Mouse (Mus musculus) MEL (cell line): ENCODE results near the gene Kctd17. TPM values are rescaled to one million over a fixed set of nuclear protein-coding genes. Genes with fewer than 3 reads are reported as not detected.

Source experiments
- DNase-seq: peaks from one replicate; pipeline ENCODE4 v3.0.0; 2011; ENCODE audit warnings: low read depth, low spot score
- H3K27ac ChIP-seq: 2 replicates; pipeline ENCODE4 v1.5.1; 2012; ENCODE audit warnings: low read depth, mild to moderate bottlenecking, control low read depth, low read length, moderate library complexity; ENCODE audit not compliant: control insufficient read depth
- H3K27me3 ChIP-seq, 2 experiments: fragments of 150-350 bp in 1 of 2; sonication (generic) in 1 of 2; 2 replicates each; pipeline ENCODE4 v1.6.1; 2012; ENCODE audit warnings: low read length in 2 of 2, mild to moderate bottlenecking in 2 of 2, improper control_type of control experiment in 1 of 2, moderate library complexity in 1 of 2; ENCODE audit not compliant: insufficient read depth in 2 of 2, control insufficient read depth in 1 of 2
- H3K36me3 ChIP-seq, 2 experiments: 2 replicates each; pipeline ENCODE4 v1.6.1; 2012 to 2014; ENCODE audit warnings: low read length in 2 of 2, improper control_type of control experiment in 1 of 2, inconsistent platforms in 1 of 2, mild to moderate bottlenecking in 1 of 2; ENCODE audit not compliant: insufficient read depth in 2 of 2, control insufficient read depth in 1 of 2
- H3K4me1 ChIP-seq, 2 experiments: fragments of 150-350 bp in 1 of 2; sonication (generic) in 1 of 2; 2 replicates each; pipeline ENCODE4 v1.6.1; 2012; ENCODE audit warnings: low read length in 2 of 2, improper control_type of control experiment in 1 of 2, mild to moderate bottlenecking in 1 of 2; ENCODE audit not compliant: insufficient read depth in 2 of 2, control insufficient read depth in 1 of 2
- H3K4me3 ChIP-seq, 2 experiments: fragments of 150-350 bp in 1 of 2; sonication (generic) in 1 of 2; 2 replicates each; pipeline ENCODE4 v1.5.1; 2012; ENCODE audit warnings: low read depth in 2 of 2, low read length in 2 of 2, mild to moderate bottlenecking in 2 of 2, moderate library complexity in 2 of 2, control low read depth in 1 of 2, improper control_type of control experiment in 1 of 2; ENCODE audit not compliant: control insufficient read depth in 1 of 2, insufficient read depth in 1 of 2
- H3K79me2 ChIP-seq: 2 replicates; pipeline ENCODE4 v1.6.1; 2012; ENCODE audit warnings: mild to moderate bottlenecking, low read length, moderate library complexity; ENCODE audit not compliant: control insufficient read depth, poor library complexity, insufficient read depth
- H3K9ac ChIP-seq: 2 replicates; pipeline ENCODE4 v1.6.1; 2012; ENCODE audit warnings: low read depth, mild to moderate bottlenecking, control low read depth, low read length, moderate library complexity; ENCODE audit not compliant: control insufficient read depth, poor library complexity, severe bottlenecking
- H3K9me3 ChIP-seq: fragments of 150-350 bp; sonication (generic); replicated peaks from 2 replicates; pipeline ENCODE4 v1.6.1; 2012; ENCODE audit warnings: mild to moderate bottlenecking, low read length, improper control_type of control experiment, moderate library complexity; ENCODE audit not compliant: insufficient read depth
- CHD1 ChIP-seq: IDR thresholded peaks from 2 replicates; pipeline ENCODE4 v1.6.1; 2012; ENCODE audit warnings: low read depth, mild to moderate bottlenecking, inconsistent platforms, low read length, improper control_type of control experiment
- CHD2 ChIP-seq: IDR thresholded peaks from 2 replicates; pipeline ENCODE4 v1.6.1; 2011; ENCODE audit warnings: low read length, improper control_type of control experiment
- CTCF ChIP-seq, 3 experiments: IDR thresholded peaks in 2 of 3; conservative IDR thresholded peaks in 1 of 3; 2 replicates each; pipeline ENCODE4 v1.5.1; 2011 to 2012; ENCODE audit warnings: low read length in 3 of 3, low read depth in 2 of 3, mild to moderate bottlenecking in 2 of 3, improper control_type of control experiment in 1 of 3, inconsistent platforms in 1 of 3, mixed read lengths in 1 of 3, moderate library complexity in 1 of 3; ENCODE audit not compliant: control insufficient read depth in 1 of 3, insufficient read depth in 1 of 3, poor library complexity in 1 of 3, severe bottlenecking in 1 of 3
- E2F4 ChIP-seq: IDR thresholded peaks from 2 replicates; pipeline ENCODE4 v1.6.1; 2011; ENCODE audit warnings: low read depth, low read length, improper control_type of control experiment, borderline replicate concordance
- ELF1 ChIP-seq: IDR thresholded peaks from 2 replicates; pipeline ENCODE4 v1.6.1; 2014; ENCODE audit warnings: low read depth, mild to moderate bottlenecking, inconsistent platforms, low read length, improper control_type of control experiment, moderate library complexity
- EP300 ChIP-seq, 2 experiments: IDR thresholded peaks; 2 replicates each; pipeline ENCODE4 v1.6.1; 2011; ENCODE audit warnings: improper control_type of control experiment in 2 of 2, low read length in 2 of 2, low read depth in 1 of 2, mild to moderate bottlenecking in 1 of 2
- ETS1 ChIP-seq: IDR thresholded peaks from 2 replicates; pipeline ENCODE4 v1.6.1; 2012; ENCODE audit warnings: low read depth, mild to moderate bottlenecking, inconsistent platforms, low read length, improper control_type of control experiment, moderate library complexity
- GABPA ChIP-seq: IDR thresholded peaks from 2 replicates; pipeline ENCODE4 v1.6.1; 2012; ENCODE audit warnings: low read depth, mild to moderate bottlenecking, inconsistent platforms, low read length, improper control_type of control experiment, moderate library complexity
- GATA1 ChIP-seq: IDR thresholded peaks from 2 replicates; pipeline ENCODE4 v1.6.1; 2011; ENCODE audit warnings: low read depth, low read length, improper control_type of control experiment
- JUND ChIP-seq: IDR thresholded peaks from 2 replicates; pipeline ENCODE4 v1.6.1; 2011; ENCODE audit warnings: low read depth, mild to moderate bottlenecking, improper control_type of control experiment, low read length
- KAT2A ChIP-seq: conservative IDR thresholded peaks from 2 replicates; pipeline ENCODE4 v1.6.1; 2012; ENCODE audit warnings: low read depth, low read length, improper control_type of control experiment, inconsistent platforms
- MAFK ChIP-seq: IDR thresholded peaks from 2 replicates; pipeline ENCODE4 v1.6.1; 2011; ENCODE audit warnings: low read depth, mild to moderate bottlenecking, low read length, improper control_type of control experiment, borderline replicate concordance
- MAX ChIP-seq: IDR thresholded peaks from 2 replicates; pipeline ENCODE4 v1.6.1; 2011; ENCODE audit warnings: low read length, improper control_type of control experiment
- MEF2A ChIP-seq: IDR thresholded peaks from 2 replicates; pipeline ENCODE4 v1.6.1; 2014; ENCODE audit warnings: low read depth, mild to moderate bottlenecking, inconsistent platforms, low read length, improper control_type of control experiment; ENCODE audit not compliant: poor library complexity, insufficient replicate concordance, severe bottlenecking; ENCODE audit errors: extremely low read depth
- MYB ChIP-seq: IDR thresholded peaks from 2 replicates; pipeline ENCODE4 v1.6.1; 2011; ENCODE audit warnings: mild to moderate bottlenecking, low read depth, low read length, improper control_type of control experiment
- MYC ChIP-seq: IDR thresholded peaks from 2 replicates; pipeline ENCODE4 v1.6.1; 2011; ENCODE audit warnings: low read depth, mild to moderate bottlenecking, low read length, improper control_type of control experiment, moderate library complexity
- NRF1 ChIP-seq: IDR thresholded peaks from 2 replicates; pipeline ENCODE4 v1.6.1; 2014; ENCODE audit warnings: low read depth, mild to moderate bottlenecking, inconsistent platforms, low read length, improper control_type of control experiment, moderate library complexity; ENCODE audit not compliant: poor library complexity, insufficient read depth, severe bottlenecking
- RAD21 ChIP-seq: IDR thresholded peaks from 2 replicates; pipeline ENCODE4 v1.6.1; 2011; ENCODE audit warnings: mild to moderate bottlenecking, low read depth, low read length, improper control_type of control experiment
- RCOR1 ChIP-seq: IDR thresholded peaks from 2 replicates; pipeline ENCODE4 v1.6.1; 2012; ENCODE audit warnings: low read depth, mild to moderate bottlenecking, inconsistent platforms, low read length, improper control_type of control experiment
- SMC3 ChIP-seq: IDR thresholded peaks from 2 replicates; pipeline ENCODE4 v1.6.1; 2011; ENCODE audit warnings: low read depth, low read length, improper control_type of control experiment
- TAL1 ChIP-seq: IDR thresholded peaks from 2 replicates; pipeline ENCODE4 v1.6.1; 2012; ENCODE audit warnings: mild to moderate bottlenecking, inconsistent platforms, low read length, moderate library complexity, mixed read lengths
- TBP ChIP-seq: IDR thresholded peaks from 2 replicates; pipeline ENCODE4 v1.8.0; 2011; ENCODE audit warnings: low read depth, low read length, improper control_type of control experiment
- TCF12 ChIP-seq: IDR thresholded peaks from 2 replicates; pipeline ENCODE4 v1.6.1; 2014; ENCODE audit warnings: low read depth, mild to moderate bottlenecking, inconsistent platforms, low read length, improper control_type of control experiment, moderate library complexity
- UBTF ChIP-seq: IDR thresholded peaks from 2 replicates; pipeline ENCODE4 v1.6.1; 2012; ENCODE audit warnings: low read depth, mild to moderate bottlenecking, inconsistent platforms, low read length, improper control_type of control experiment, moderate library complexity, borderline replicate concordance; ENCODE audit not compliant: insufficient read depth
- USF1 ChIP-seq: IDR thresholded peaks from 2 replicates; pipeline ENCODE4 v1.6.1; 2014; ENCODE audit warnings: low read depth, mild to moderate bottlenecking, inconsistent platforms, low read length, improper control_type of control experiment, moderate library complexity
- USF2 ChIP-seq, 2 experiments: IDR thresholded peaks; 2 replicates each; pipeline ENCODE4 v1.6.1; 2011 to 2012; ENCODE audit warnings: improper control_type of control experiment in 2 of 2, low read length in 2 of 2, borderline replicate concordance in 1 of 2, inconsistent platforms in 1 of 2, low read depth in 1 of 2, mild to moderate bottlenecking in 1 of 2; ENCODE audit not compliant: insufficient read depth in 1 of 2
- ZKSCAN1 ChIP-seq: IDR thresholded peaks from 2 replicates; pipeline ENCODE4 v1.6.1; 2012; ENCODE audit warnings: low read depth, mild to moderate bottlenecking, inconsistent platforms, low read length, improper control_type of control experiment, moderate library complexity
- ZMIZ1 ChIP-seq: IDR thresholded peaks from 2 replicates; pipeline ENCODE4 v1.6.1; 2012; ENCODE audit warnings: low read depth, mild to moderate bottlenecking, inconsistent platforms, low read length, improper control_type of control experiment, moderate library complexity
- ZNF384 ChIP-seq: IDR thresholded peaks from 2 replicates; pipeline ENCODE4 v1.6.1; 2012; ENCODE audit warnings: low read depth, mild to moderate bottlenecking, inconsistent platforms, low read length, improper control_type of control experiment
- polyA plus RNA-seq, 2 experiments: library from polyadenylated mRNA; stranded (reverse) in 1 of 2; unstranded in 1 of 2; fragments of >175 nt in 1 of 2; fragments of >200 nt in 1 of 2; gene quantifications; 2 replicates each; pipeline versions ENCODE4 v1.2.1 to v1.2.4; 2012; ENCODE audit warnings: low replicate concordance in 2 of 2, low read depth in 1 of 2; ENCODE audit not compliant: insufficient read length in 2 of 2, insufficient read depth in 1 of 2, missing spikeins in 1 of 2
- total RNA-seq: library from RNA; depleted of rRNA; stranded (reverse); fragments of 300-350 nt; gene quantifications from 2 replicates; pipeline ENCODE4 v1.2.3, GENCODE M21; 2012

Gene Kctd17
- total and polyA plus RNA-seq, 3 experiments = not detected

- no peak for TF ChIP-seq JUND
- TF ChIP-seq TBP = no peak
- no peak for TF ChIP-seq USF1
- no peak for TF ChIP-seq SMC3
- TF ChIP-seq TAL1 = no peak
- TF ChIP-seq EP300 (IDR thresholded peaks at IDR 0.05; ENCODE audit: low read depth in 1 of 2, low read length in 2 of 2) = no peak
- no peak for TF ChIP-seq KAT2A
- no peak for TF ChIP-seq MEF2A
- TF ChIP-seq MYB = no peak
- TF ChIP-seq ZMIZ1 = no peak
- TF ChIP-seq E2F4 = no peak
- TF ChIP-seq GABPA = no peak
- no peak for TF ChIP-seq ELF1
- no peak for TF ChIP-seq ETS1
- TF ChIP-seq MAFK = no peak
- TF ChIP-seq ZNF384 = no peak
- no peak for TF ChIP-seq USF2 (IDR thresholded peaks at IDR 0.05; ENCODE audit: borderline replicate concordance in 1 of 2, insufficient read depth in 1 of 2, low read depth in 1 of 2, low read length in 2 of 2)
- TF ChIP-seq RCOR1 = no peak
- TF ChIP-seq MYC = no peak
- no peaks in the 10 kb centered on the region for H3K4me1 ChIP-seq
- H3K4me3 ChIP-seq = no peak overlapping the region
- H3K36me3 ChIP-seq = no peaks in the 10 kb centered on the region
- no peak overlapping the region for H3K27ac ChIP-seq
- H3K9ac ChIP-seq = no peak overlapping the region
- H3K9me3 ChIP-seq = no peaks in the 10 kb centered on the region
- no peaks in the 10 kb centered on the region for H3K79me2 ChIP-seq
- H3K27me3 ChIP-seq = peaks cover 2 to 8% of the 10 kb centered on the region in 2 experiments; a peak in 3 of 4 replicates
- no peak for DNase-seq
These were observed 45.1 kb downstream of the Kctd17 start for GRCm38 (mm10) chr15:78473442-78473841.

- no peak for TF ChIP-seq RCOR1
- no peak for TF ChIP-seq SMC3
- no peak for TF ChIP-seq TCF12
- no peak for TF ChIP-seq CHD1
- no peak for TF ChIP-seq USF2 (IDR thresholded peaks at IDR 0.05; ENCODE audit: borderline replicate concordance in 1 of 2, insufficient read depth in 1 of 2, low read depth in 1 of 2, low read length in 2 of 2)
- no peak for TF ChIP-seq CHD2
- TF ChIP-seq KAT2A = no peak
- no peak for TF ChIP-seq GABPA
- no peak for TF ChIP-seq TBP
- no peak for TF ChIP-seq MAX
- no peak for TF ChIP-seq MYB
- no peak for TF ChIP-seq NRF1
- no peak for TF ChIP-seq RAD21
- TF ChIP-seq UBTF = no peak
- no peak for TF ChIP-seq ZKSCAN1
- no peak for TF ChIP-seq GATA1
- no peak for TF ChIP-seq CTCF (IDR thresholded peaks at IDR 0.05 in 2 of 3, conservative IDR thresholded peaks at IDR 0.05 in 1 of 3; ENCODE audit: control insufficient read depth in 1 of 3, insufficient read depth in 1 of 3, low read depth in 2 of 3, low read length in 3 of 3, poor library complexity in 1 of 3, severe bottlenecking in 1 of 3)
These were observed 47.3 kb downstream of the Kctd17 start for GRCm38 (mm10) chr15:78475604-78476031.

More at GRCm38 (mm10) chr15:78475604-78476031, 47.3 kb downstream of the Kctd17 start:
- DNase-seq = no peak
- Histone ChIP-seq H3K79me2 (no peaks in the 10 kb centered on the region), H3K9me3 (no peaks in the 10 kb centered on the region), H3K4me1 (no peaks in the 10 kb centered on the region), H3K4me3 (no peak overlapping the region), H3K27ac (no peak overlapping the region), H3K27me3 (peaks cover 2 to 6% of the 10 kb centered on the region in 2 experiments; a peak in 3 of 4 replicates), H3K36me3 (no peaks in the 10 kb centered on the region), H3K9ac (no peak overlapping the region)
